Mouse (Mus musculus) regulatory T cell (primary cell): ENCODE measurements at regions not wholly inside any gene's neighbourhood (a gene's known extent, or its start where the extent isn't known, plus 50 kb on each side); places are given as distances from the start of the nearest gene placed in this dataset.

ENCODE experiments used
- in situ Hi-C: fragments of 300-600 bp; cut with MboI, MseI; formaldehyde crosslinking; loops from one replicate; pipeline ENCODE4 v1.15.1; 2025; ENCODE audit warnings: high pct_unique_total_duplicates

GRCm38 (mm10) chr10:109486917-109487604 lies 476.3 kb upstream of the Syt1 start:
- in situ Hi-C loops, result no loop called here

- in situ Hi-C loops, result no loop called here
These were observed 469.8 kb upstream of the Syt1 start for GRCm38 (mm10) chr10:109480551-109480950.

GRCm38 (mm10) chr10:109479941-109480340 lies 469.2 kb upstream of the Syt1 start:
- in situ Hi-C loops, result no loop called here

- in situ Hi-C loops, result no loop called here
These were observed 455.7 kb upstream of the Syt1 start for GRCm38 (mm10) chr10:109466516-109466915.

GRCm38 (mm10) chr10:109431112-109431511 lies 420.3 kb upstream of the Syt1 start:
- in situ Hi-C loops, result no loop called here

GRCm38 (mm10) chr10:109427878-109428277 lies 417.1 kb upstream of the Syt1 start:
- in situ Hi-C loops, result no loop called here

GRCm38 (mm10) chr10:109407011-109407410 lies 396.2 kb upstream of the Syt1 start:
- in situ Hi-C loops, result no loop called here

GRCm38 (mm10) chr10:109405116-109405685 lies 394.4 kb upstream of the Syt1 start:
- in situ Hi-C loops, result no loop called here

- in situ Hi-C loops, result no loop called here
These were observed 373.0 kb upstream of the Syt1 start for GRCm38 (mm10) chr10:109383758-109384157.

GRCm38 (mm10) chr10:109378846-109379245 lies 368.1 kb upstream of the Syt1 start:
- in situ Hi-C loops, result no loop called here

- in situ Hi-C loops, result no loop called here
These were observed 349.4 kb upstream of the Syt1 start for GRCm38 (mm10) chr10:109360161-109360560.

- in situ Hi-C loops, result no loop called here
These were observed 348.0 kb upstream of the Syt1 start for GRCm38 (mm10) chr10:109358812-109359211.

GRCm38 (mm10) chr10:109332846-109333386 lies 322.1 kb upstream of the Syt1 start:
- in situ Hi-C loops, result no loop called here

- in situ Hi-C loops, result no loop called here
These were observed 298.5 kb upstream of the Syt1 start for GRCm38 (mm10) chr10:109309286-109309685.

- in situ Hi-C loops, result no loop called here
These were observed 289.4 kb upstream of the Syt1 start for GRCm38 (mm10) chr10:109300199-109300598.

- in situ Hi-C loops, result no loop called here
These were observed 289.0 kb upstream of the Syt1 start for GRCm38 (mm10) chr10:109299785-109300184.

- in situ Hi-C loops, result loop anchor here (10.0 kb wide), 1 partner anchor 1321 kb away; no protein-coding TSS in a partner anchor
These were observed 272.6 kb upstream of the Syt1 start for GRCm38 (mm10) chr10:109283348-109283747.

GRCm38 (mm10) chr10:109249781-109250180 lies 239.0 kb upstream of the Syt1 start:
- in situ Hi-C loops, result no loop called here

- in situ Hi-C loops, result no loop called here
These were observed 235.5 kb upstream of the Syt1 start for GRCm38 (mm10) chr10:109246328-109246727.

GRCm38 (mm10) chr10:109237026-109237425 lies 226.2 kb upstream of the Syt1 start:
- in situ Hi-C loops, result no loop called here

GRCm38 (mm10) chr10:109226989-109227388 lies 216.2 kb upstream of the Syt1 start:
- in situ Hi-C loops, result no loop called here

GRCm38 (mm10) chr10:109188761-109189503 lies 178.2 kb upstream of the Syt1 start:
- in situ Hi-C loops, result no loop called here
